Mouse (Mus musculus): ENCODE results near the gene Fndc1.

Fndc1 gene

DNA sequence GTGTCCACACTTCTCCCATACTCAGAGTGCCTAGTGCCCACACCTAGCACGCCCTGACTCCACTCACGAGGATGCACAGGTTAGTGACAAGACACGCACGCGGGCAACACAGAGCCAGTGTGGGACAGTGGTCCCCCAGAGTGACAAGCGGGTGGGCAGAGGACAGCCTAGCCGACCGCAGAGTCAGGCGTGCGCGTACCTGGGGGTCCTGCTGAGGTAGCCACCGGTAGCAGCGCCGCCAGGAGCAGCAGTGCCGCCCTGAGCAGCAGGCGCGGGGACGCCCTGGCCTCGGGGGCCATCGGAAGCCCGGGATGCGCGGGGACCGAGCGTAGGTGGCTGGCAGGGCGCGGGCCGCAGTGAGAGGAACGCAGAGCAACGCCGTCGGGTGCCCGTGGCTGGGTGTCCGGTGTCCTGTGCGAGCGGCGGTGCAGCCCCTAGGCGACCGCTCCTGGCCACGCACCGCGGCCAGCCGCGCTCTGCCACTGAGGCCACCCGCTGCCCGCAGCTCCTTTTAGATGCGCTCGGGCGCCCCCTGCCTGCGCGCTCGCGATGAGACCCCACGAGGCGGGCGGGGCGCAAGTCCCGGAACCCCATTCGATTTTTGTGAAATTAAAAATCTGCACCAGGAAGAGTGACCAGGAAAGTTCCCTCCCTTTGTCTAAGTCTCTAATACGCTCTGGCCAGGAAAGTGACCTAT is at the start of gene Fndc1:
Fndc1 (minus strand) TSS at position 484 of the 697 bp plus-strand sequence.
- in situ Hi-C loops (cut with MboI, MseI): loop anchor here (5.0 to 10.0 kb wide), 2 partner anchors 380 to 522 kb away; no protein-coding TSS in a partner anchor

DNA sequence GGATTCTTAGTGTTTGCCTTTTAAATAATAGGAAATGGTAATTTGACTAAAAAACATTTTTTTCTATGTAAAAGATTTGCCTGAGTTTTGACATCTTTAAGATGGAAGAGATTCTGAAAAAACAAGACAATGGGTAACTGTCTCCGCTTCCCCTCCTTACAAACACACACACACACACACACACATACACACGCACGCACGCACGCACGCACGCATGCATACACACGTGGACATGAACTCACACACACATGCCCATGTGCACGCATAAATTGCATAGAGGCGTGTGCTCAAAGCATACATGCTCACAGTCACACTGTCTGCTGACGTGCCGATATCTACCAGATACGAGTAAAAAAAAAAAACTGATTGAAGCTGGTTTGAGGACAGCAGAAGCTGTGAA is 49.4 kb upstream of the Fndc1 start:
- in situ Hi-C loops (cut with MboI, MseI): loop anchor here in 1 of 2 experiments (10.0 kb wide), 2 partner anchors 288 to 962 kb away; partner anchors contain the start of gene Fgfr1op

DNA sequence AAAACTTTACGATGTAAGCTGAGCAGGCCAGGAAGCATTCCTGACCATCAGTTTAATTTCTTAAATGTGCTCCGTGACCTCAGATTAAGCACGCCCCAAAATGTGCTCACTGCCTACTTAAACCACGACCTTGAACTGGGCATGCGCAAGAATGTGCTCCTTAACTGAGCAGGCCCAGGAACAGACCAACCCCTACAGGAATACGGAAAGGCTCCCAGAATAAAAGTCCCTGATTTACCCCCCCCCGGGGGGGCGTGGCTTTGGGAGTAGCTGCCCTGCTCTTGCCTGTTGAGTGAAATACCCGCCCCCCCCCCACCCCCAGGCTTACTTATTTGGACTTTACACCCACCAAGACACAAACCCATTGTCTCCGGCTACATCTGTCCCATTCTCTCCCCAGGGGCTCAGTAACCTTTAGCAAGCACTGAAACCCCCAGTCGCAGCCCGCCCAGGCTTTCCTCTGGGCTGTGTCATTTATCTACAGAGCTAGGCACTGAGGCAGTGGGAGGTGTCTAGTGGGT is 48.9 kb upstream of the Fndc1 start:
- in situ Hi-C loops (cut with MboI, MseI): loop anchor here in 1 of 2 experiments (10.0 kb wide), 2 partner anchors 289 to 961 kb away; partner anchors contain the start of gene Fgfr1op

DNA sequence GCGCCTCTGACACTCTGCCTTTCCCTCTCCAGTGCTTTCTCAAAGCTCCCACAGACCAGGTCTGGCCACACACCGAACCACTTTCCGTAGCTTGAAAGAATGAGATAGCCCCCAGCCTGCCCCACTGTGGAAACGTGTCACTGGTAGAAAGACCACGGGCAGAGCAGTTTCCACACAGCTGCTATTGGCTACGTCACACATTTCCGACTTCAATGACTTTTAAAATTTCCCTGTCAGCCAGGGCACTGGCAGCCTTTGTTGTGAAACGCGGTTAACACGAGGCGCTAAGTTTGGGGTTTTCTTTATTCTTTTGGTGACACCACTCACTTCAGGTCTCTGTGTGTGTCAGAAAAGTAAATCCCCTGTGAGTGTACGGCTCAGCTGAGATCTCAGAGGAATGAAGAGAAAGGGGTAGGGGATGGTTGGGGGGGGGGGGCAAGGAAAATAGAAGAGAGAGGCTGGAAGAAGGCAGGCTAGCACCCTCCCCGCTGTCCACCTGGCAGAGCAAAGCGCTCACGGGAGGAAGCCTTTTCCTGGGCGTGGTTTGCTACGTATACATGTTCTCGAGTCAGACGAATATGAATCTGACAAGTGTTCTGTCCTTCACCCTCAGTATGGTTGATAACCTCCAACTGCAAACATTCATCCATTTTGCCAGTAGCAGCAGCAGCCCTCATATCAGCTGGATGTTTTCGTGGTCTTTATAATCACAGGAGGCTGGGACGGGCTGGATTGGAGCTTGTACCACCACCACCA is 47.9 kb upstream of the Fndc1 start:
- in situ Hi-C loops (cut with MboI, MseI): loop anchor here (5.0 to 25.0 kb wide), 4 partner anchors 52 to 963 kb away; partner anchors contain the start of genes Tagap (in 2 of the 2) and Fgfr1op (in 1 of the 2)

DNA sequence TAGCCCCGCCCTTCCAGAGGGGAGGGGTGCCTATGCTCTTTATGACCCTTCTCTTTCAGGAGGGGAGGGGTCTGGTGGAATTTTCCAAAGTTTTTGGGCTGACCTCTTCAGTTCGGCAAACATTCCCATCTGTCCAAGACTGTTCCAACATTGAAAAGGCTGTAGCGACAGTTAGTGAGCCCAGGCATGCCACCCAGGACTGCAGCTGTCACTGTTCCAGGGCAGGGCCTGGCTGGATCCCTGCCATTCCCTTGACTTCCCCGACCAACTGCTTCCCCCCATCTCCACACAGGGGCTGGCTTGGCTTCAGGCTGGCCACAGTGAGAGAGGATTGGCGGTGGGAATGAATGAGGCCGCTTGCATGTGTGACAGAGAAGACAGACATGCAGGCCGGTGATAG is 46.3 kb upstream of the Fndc1 start:
- in situ Hi-C loops (cut with MboI, MseI): loop anchor here (5.0 to 25.0 kb wide), 4 partner anchors 54 to 961 kb away; partner anchors contain the start of genes Tagap (in 2 of the 2) and Fgfr1op (in 1 of the 2)

DNA sequence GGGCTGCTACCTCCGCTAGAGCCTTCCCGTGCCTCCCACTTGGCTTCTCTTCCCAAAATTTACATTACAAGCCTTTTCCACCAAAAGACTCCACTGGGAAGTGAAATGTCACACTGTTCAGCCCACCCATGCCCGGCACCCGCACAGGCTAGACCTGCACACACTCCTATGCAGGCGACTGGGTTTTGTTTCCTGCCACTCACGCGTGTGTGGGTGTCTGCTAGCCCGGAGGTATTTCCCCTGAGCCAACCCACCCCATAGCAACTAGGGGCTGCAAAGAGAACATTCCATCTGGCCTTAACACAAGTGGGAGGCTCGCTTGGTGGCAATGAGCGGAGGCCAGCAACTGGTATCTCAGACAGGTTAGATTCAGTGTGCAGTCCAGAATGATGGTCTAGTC is 44.7 kb upstream of the Fndc1 start:
- in situ Hi-C loops (cut with MboI, MseI): loop anchor here (5.0 to 25.0 kb wide), 4 partner anchors 56 to 959 kb away; partner anchors contain the start of genes Tagap (in 2 of the 2) and Fgfr1op (in 1 of the 2)

DNA sequence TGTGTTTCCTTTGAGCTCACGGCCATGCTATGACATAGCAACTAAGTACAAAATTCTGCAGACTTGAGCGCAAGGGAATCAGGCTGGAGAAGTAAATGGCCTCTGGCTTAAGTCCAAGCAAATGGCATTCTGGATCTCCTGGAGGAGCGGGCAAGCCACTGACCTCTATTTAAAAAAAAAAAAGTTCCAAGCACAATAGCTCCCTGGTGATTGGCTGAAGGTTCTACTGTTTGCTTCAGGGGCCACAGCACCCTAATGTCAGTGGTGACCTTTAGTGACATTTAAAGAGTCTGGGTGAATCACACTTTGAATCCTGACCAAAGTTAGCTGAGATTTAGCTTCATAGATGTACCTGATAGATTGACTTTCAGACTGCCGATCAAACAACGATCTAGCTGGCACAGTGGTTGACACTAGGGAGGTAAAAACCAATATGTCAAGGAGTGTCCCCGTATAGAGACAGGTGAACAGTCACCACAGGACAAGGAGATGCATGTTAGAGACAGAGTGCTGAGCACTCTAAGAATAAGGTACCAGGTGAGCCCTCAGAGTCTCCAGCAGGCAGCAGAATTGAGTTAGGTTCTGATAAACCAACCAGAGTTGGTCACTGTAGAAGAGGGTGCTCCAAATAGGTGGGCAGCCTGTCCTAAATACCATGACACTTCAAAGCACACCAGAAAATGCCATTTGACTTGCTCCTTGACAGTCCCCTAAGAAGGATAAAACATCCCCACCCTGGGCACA is 43.9 kb upstream of the Fndc1 start:
- in situ Hi-C loops (cut with MboI, MseI): loop anchor here (5.0 to 25.0 kb wide), 4 partner anchors 56 to 959 kb away; partner anchors contain the start of genes Tagap (in 2 of the 2) and Fgfr1op (in 1 of the 2)

DNA sequence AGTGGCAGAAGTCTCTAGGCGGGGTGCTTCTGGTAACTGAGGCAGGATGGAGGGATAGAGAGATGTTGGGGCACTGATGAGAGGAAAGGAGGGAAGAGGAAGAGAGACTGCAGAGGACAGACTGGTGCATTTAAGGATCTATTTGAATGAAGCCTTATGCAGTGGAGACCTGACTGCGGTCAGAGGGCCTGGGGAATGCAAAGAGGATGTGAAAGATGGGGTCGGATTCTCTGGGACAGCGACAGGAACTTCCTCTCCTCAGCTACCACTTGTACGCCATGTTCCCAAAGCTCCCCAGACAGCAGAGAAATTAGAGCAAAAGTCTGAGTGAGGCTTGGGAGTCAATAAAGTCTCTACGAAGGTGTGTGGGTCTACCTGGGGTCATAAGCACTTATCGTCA is 42.0 kb upstream of the Fndc1 start:
- in situ Hi-C loops (cut with MboI, MseI): loop anchor here (10.0 to 25.0 kb wide), 4 partner anchors 166 to 957 kb away; no protein-coding TSS in a partner anchor

DNA sequence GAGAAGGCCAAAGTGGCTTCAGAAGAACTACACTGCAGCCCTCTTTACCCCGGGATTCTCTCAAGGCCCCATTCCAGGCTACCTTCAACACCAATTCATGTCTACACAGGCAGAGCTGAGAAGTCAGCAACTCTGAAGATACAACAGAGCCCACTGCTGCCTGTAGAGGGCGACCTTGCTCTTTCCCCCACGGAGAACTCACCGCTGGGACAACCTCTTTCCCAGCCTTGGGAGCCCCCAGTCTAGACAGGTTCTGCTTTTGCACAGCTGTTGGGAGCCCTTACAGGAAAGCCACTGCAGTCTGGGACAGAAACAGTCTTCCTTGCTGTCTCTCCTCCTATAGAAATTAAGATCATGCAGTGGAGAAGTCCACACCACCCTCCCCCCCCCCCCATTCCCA is 41.5 kb upstream of the Fndc1 start:
- in situ Hi-C loops (cut with MboI, MseI): loop anchor here (10.0 to 25.0 kb wide), 4 partner anchors 166 to 956 kb away; no protein-coding TSS in a partner anchor

DNA sequence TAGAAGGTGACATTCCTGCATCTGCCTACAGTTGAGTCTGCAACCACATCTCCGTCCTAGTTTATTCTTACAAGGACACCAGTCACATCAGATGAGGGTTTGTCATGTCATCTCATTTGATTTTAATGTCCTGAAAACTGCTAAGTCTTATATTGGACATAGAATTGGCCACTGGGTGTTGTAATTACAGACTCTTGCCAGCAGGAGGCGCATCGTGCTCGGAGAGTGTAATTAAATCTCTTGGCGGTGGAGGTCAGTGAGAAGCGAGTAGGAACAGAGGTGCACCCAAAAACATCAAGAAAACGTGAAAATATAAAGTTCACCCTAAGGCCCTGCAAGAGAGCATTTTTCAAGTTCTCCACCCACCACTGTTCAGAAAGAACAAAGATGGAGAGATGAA is 37.6 kb upstream of the Fndc1 start:
- in situ Hi-C loops (cut with MboI, MseI): loop anchor here (10.0 to 25.0 kb wide), 4 partner anchors 170 to 952 kb away; no protein-coding TSS in a partner anchor

DNA sequence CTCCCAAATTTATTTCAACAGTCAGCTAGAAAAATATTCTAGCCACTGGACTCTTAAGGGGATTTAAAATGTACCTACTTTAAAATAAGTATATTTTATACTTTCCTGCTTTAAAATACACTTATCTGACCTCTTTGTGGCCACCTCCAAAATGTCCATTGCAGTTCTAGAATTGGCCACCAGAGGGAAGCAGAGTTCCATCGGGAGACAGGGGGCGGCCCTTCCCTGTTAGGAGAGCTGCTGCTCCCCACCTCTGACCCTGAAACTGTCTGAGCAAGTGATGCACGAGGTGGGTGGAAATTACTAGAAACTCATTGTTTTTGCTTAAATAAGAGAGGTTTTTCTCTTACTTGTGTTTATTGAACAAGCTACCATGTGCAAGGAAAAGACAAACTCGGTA is 36.6 kb upstream of the Fndc1 start:
- in situ Hi-C loops (cut with MboI, MseI): loop anchor here (10.0 to 25.0 kb wide), 4 partner anchors 171 to 951 kb away; no protein-coding TSS in a partner anchor

DNA sequence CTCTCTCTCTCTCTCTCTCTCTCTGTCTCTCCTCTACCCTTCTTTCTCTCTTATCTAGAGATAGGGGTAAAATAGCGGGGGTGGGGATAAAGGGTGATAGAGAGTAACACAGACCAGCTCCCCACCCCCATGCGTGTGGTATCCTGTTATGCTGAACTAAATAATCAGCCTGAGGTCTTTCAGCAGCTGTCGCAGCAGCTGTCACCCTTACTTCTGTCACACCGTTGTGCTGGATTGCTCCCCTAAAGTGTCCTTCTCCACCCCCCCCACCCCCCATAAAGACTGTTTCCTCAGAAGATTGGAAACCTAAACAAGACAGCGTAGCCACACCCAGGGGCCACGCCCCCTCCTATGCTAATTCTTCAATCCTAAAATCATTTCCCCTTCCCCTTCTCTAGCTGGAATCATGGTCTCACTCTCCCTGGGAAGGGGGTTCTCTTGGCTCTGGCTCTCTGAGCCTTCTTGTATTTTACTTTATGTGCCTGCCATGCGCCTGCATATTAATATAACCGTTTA is 33.8 kb upstream of the Fndc1 start:
- in situ Hi-C loops (cut with MboI, MseI): loop anchor here (10.0 to 25.0 kb wide), 4 partner anchors 174 to 949 kb away; no protein-coding TSS in a partner anchor

DNA sequence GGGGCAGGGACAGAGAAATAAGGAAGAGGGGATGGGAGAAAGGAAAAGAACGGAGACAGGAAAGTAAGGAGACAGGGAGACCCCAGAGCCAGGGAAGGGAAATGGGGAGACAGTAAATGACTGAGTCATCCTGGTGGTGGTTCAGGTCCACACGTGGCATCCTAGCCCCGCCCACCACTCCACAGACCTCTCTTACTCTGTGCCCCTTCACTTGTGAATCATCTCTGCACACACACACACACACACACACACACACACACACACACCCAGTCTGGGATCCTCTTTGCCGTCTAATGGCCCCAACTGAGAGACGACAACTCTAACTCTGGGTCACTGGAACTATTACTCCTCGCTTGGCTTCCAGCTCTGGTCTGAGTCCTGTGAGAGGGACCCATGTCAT is 30.6 kb upstream of the Fndc1 start:
- in situ Hi-C loops (cut with MboI, MseI): loop anchor here in 1 of 2 experiments (10.0 to 25.0 kb wide), 2 partner anchors 773 to 945 kb away; no protein-coding TSS in a partner anchor

DNA sequence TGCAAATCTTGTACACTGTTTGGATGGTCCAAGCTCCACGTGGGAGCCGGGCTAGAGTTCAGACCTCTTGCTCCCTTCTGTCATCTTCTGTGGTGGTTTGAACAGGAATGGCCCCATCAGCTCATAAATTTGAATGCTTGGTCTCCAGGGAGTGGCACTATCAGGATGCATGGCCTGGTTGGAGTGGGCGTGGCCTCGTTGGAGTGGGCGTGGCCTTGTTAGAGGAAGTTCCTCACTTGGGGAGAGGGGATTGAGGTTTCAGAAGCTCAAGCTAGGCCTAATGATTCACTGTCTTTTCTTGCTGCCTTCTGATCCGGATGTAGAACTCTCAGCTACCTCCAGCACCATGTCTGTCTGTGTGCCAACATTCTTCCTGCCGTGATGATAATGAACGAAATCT is 28.7 kb upstream of the Fndc1 start:
- in situ Hi-C loops (cut with MboI, MseI): loop anchor here in 1 of 2 experiments (10.0 to 25.0 kb wide), 2 partner anchors 771 to 944 kb away; no protein-coding TSS in a partner anchor

DNA sequence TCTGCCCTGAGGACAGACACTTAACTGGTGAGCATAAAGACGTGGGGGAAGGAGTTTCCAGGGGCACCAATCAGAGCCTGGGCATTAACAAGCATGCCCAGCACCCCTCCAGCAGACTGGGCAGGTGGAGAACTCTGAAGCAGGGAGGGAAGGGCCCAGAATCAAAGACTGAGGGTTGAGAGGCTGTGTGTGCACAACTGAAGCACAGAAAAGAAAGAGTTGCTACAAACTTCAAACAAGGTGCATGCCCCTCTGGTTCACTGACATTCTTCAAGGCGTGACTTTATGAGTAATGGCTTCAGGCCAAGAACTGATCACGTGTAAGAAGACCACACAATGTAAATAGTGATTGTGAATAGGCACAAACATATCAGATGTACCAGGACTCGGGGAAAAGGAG is 24.9 kb upstream of the Fndc1 start:
- in situ Hi-C loops (cut with MboI, MseI): loop anchor here in 1 of 2 experiments (10.0 to 25.0 kb wide), 2 partner anchors 767 to 940 kb away; no protein-coding TSS in a partner anchor

DNA sequence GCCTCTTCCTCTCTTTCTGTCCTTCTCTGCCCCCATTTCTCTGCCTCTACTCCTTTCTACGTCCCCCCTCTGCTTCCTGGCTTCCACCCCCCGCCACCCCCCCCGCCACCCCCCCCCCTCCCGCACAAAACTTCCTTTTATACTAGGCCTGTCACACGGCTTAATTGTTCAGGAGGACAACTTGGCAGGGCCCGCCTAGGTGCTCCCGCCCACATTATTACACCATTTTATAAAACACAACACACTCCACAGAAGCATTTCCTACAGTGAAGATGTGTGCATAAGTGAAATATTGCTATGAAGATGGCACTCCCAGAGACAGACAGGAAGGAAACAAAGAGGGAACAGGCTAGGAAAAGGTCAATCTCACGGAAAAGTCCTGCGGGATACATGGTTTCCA is 24.4 kb upstream of the Fndc1 start:
- in situ Hi-C loops (cut with MboI, MseI): loop anchor here in 1 of 2 experiments (10.0 to 25.0 kb wide), 2 partner anchors 767 to 939 kb away; no protein-coding TSS in a partner anchor

DNA sequence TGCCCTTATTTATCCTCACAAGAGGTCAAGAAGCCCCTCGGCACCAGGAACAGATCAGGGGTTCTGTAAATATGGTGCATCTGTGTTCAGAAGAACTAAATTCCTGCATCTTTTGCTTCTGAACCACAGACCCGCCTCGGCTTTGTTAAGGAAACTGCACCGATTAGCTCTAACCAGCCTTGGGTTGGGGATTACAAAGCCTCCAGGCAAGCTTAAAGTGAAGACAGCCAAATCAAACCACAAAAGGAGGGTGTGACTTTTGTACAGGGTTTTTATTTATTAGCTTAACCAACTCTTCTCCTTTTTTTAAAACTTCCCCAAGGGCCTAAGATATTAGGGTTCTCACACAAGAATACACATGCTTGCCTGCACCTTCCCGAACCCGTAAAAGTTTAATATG is 23.1 kb upstream of the Fndc1 start:
- in situ Hi-C loops (cut with MboI, MseI): loop anchor here in 1 of 2 experiments (10.0 to 25.0 kb wide), 2 partner anchors 765 to 938 kb away; no protein-coding TSS in a partner anchor

DNA sequence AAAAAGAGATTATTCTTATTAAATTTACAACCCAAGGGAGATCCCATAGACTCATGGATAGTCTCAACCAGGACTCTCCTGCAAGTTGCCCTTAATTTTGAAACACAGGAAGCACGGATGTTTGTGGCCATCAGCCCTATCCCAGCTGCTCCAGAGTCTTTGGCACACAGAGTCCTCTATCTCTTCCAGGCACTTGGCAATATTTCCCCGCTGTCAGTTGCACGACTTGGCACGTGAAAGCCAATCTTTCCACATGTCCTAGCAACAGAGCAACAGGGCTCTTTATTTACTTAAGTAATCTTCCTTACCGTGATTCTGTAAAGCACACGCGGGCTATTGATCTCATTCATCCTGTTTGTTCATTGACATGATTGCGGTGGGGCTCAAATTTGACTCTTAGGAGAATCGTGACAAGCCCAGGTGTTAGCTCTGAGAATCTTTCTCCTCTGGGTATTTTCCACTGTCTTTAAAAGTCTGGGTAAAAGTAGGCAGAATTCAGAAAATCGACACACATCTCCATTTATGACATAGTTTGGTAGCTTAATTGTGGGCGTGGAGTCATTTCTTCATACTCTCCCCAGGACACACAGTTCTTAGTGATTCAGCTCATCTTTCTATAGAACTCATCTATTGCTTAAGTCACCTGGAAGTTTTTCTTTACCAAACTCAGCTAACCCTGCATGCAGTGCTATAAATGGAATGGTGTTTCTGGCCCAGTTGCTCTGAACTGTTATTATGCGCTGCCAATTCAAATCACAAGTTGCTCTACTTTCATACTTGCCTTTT is 13.6 kb upstream of the Fndc1 start:
- in situ Hi-C loops (cut with MboI, MseI): no loop called here

DNA sequence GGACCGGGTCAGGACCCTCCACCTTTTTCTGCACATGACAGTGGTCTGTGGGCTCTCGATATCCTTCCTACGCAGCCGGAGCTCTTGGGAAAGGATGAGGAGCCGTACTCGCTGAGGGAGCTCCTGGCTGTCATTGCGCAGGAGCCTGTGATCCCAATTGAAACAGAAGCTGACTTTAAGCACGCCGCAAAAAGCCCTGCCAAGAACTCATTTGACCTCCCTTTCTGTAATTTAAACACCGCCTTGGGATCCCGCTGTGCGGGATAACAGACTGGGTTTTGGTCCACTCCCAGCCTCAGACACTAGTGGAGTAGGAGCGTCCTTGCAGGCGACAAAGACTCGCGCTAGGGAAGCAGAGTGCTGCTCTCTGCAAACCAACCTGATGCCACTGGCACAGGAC is 484 bp upstream of the Fndc1 start:
- in situ Hi-C loops (cut with MboI, MseI): loop anchor here (5.0 to 10.0 kb wide), 2 partner anchors 380 to 523 kb away; no protein-coding TSS in a partner anchor
